In genomic region chr12:76402991-76403885, GRCm38 (mm10) we compare ENCODE assay signal across 8 mouse cellular contexts. TPM values are rescaled to one million over a fixed set of nuclear protein-coding genes. Genes with fewer than 3 reads are reported as not detected.
A peak's percentile ranks its signal among the peaks of the same experiment; 100 is the strongest.
DNase-seq lines count a peak whose midpoint lies in the region; ATAC-seq and TF ChIP-seq lines count a peak whose summit lies in the region.

No protein-coding gene starts in this region.

- peak; percentile 50 to 55; a peak in 3 of 4 replicates for TF ChIP-seq POLR2A in MEL (IDR thresholded peaks at IDR 0.05; ENCODE audit: control insufficient read depth in 1 of 2, insufficient read depth in 1 of 2, low read depth in 1 of 2, low read length in 2 of 2, poor library complexity in 1 of 2)
- no peak; the same call in none of the 2 replicates for TF ChIP-seq POLR2A in embryonic fibroblast, embryonic 13.5 days (IDR thresholded peaks at IDR 0.05; ENCODE audit: low read depth, low read length)

- ATAC-seq in intestine, postnatal 0 days, result peak; percentile 79
- peak; percentile 87 for ATAC-seq in midbrain, embryonic 13.5 days

- no peaks in the 10 kb centered on the region for H3K9me3 ChIP-seq in MEL (replicated peaks; ENCODE audit: insufficient read depth, low read length)
- no peaks in the 10 kb centered on the region for H3K9me3 ChIP-seq in intestine, postnatal 0 days (ENCODE audit: control insufficient read depth)
- H3K9me3 ChIP-seq in midbrain, embryonic 13.5 days, result no peaks in the 10 kb centered on the region

- no peaks in the 10 kb centered on the region for H3K27me3 ChIP-seq in MEL (ENCODE audit: control insufficient read depth in 1 of 2, insufficient read depth in 2 of 2, low read length in 2 of 2)
- peaks cover 26% of the 10 kb centered on the region for H3K27me3 ChIP-seq in intestine, postnatal 0 days (replicated peaks; ENCODE audit: control insufficient read depth, insufficient read depth, low read length)
- peaks cover 52% of the 10 kb centered on the region for H3K27me3 ChIP-seq in midbrain, embryonic 13.5 days

- TF ChIP-seq EP300 in MEL (IDR thresholded peaks at IDR 0.05; ENCODE audit: low read depth in 1 of 2, low read length in 2 of 2), result no peak

- TF ChIP-seq CTCF in MEL (IDR thresholded peaks at IDR 0.05 in 2 of 3, conservative IDR thresholded peaks at IDR 0.05 in 1 of 3; ENCODE audit: control insufficient read depth in 1 of 3, insufficient read depth in 1 of 3, low read depth in 2 of 3, low read length in 3 of 3, poor library complexity in 1 of 3, severe bottlenecking in 1 of 3), result no peak
- no peak for TF ChIP-seq CTCF in embryonic fibroblast, embryonic 13.5 days (IDR thresholded peaks at IDR 0.05; ENCODE audit: borderline replicate concordance, insufficient read depth, low read length)
- TF ChIP-seq CTCF in intestine, postnatal 0 days (IDR thresholded peaks at IDR 0.05; ENCODE audit: low read depth), result no peak

- H3K27ac ChIP-seq in MEL (ENCODE audit: control insufficient read depth, low read depth, low read length), result peak overlapping the region; percentile 67
- peak overlapping the region; percentile 81 for H3K27ac ChIP-seq in embryonic fibroblast, embryonic 13.5 days (ENCODE audit: insufficient read depth, low read length)
- peak overlapping the region; percentile 88 for H3K27ac ChIP-seq in intestine, postnatal 0 days (ENCODE audit: low read depth, low read length)
- H3K27ac ChIP-seq in midbrain, embryonic 13.5 days, result peak overlapping the region; percentile 81

- WGBS in intestine, postnatal 0 days, result 3% methylated on average over 51 of the region's 54 CpGs
- WGBS in midbrain, embryonic 13.5 days, result 0% methylated on average over 54 of the region's 54 CpGs

- H3K79me2 ChIP-seq in MEL (ENCODE audit: control insufficient read depth, insufficient read depth, low read length, poor library complexity), result no peaks in the 10 kb centered on the region; the same call in 1 of the 2 replicates

- DNase-seq in layer of hippocampus, adult 11-12 months (ENCODE audit: low spot score), result peak; percentile 16
- DNase-seq in layer of hippocampus, postnatal 36 days, result no peak
- peak; percentile 93 for DNase-seq in MEL (ENCODE audit: low read depth, low spot score)
- peak; percentile 94 for DNase-seq in yolk sac, embryonic 10.5 days (ENCODE audit: low spot score)
- DNase-seq in left cerebral cortex, adult 8-10 months (ENCODE audit: low spot score in 2 of 2), result no peak

- H3K4me2 ChIP-seq in intestine, postnatal 0 days (replicated peaks; ENCODE audit: low read depth), result peak overlapping the region; percentile 76
- peak overlapping the region; percentile 74 for H3K4me2 ChIP-seq in midbrain, embryonic 13.5 days (replicated peaks)

- H3K4me1 ChIP-seq in MEL (ENCODE audit: control insufficient read depth in 1 of 2, insufficient read depth in 2 of 2, low read length in 2 of 2), result peaks cover 2 to 3% of the 10 kb centered on the region in 2 experiments; a peak in 1 of 4 replicates
- peaks cover 4% of the 10 kb centered on the region for H3K4me1 ChIP-seq in embryonic fibroblast, embryonic 13.5 days (ENCODE audit: control insufficient read depth, insufficient read depth, low read length)
- H3K4me1 ChIP-seq in intestine, postnatal 0 days (replicated peaks; ENCODE audit: control insufficient read depth, insufficient read depth, low read length), result no peaks in the 10 kb centered on the region; the same call in 1 of the 2 replicates
- H3K4me1 ChIP-seq in midbrain, embryonic 13.5 days (replicated peaks), result peaks cover 27% of the 10 kb centered on the region

- no peak for TF ChIP-seq RAD21 in MEL (IDR thresholded peaks at IDR 0.05; ENCODE audit: low read depth, low read length)

- peak overlapping the region; percentile 68 to 91 for H3K4me3 ChIP-seq in MEL (ENCODE audit: control insufficient read depth in 1 of 2, insufficient read depth in 1 of 2, low read depth in 2 of 2, low read length in 2 of 2)
- H3K4me3 ChIP-seq in embryonic fibroblast, embryonic 13.5 days (ENCODE audit: insufficient read depth, low read length), result peak overlapping the region; percentile 52
- peak overlapping the region; percentile 83 for H3K4me3 ChIP-seq in intestine, postnatal 0 days (ENCODE audit: low read depth, low read length)
- peak overlapping the region; percentile 58 for H3K4me3 ChIP-seq in midbrain, embryonic 13.5 days (replicated peaks)

- H3K36me3 ChIP-seq in MEL (ENCODE audit: control insufficient read depth in 1 of 2, insufficient read depth in 2 of 2, low read length in 2 of 2), result peaks cover 0 to 5% of the 10 kb centered on the region in 2 experiments; a peak in 1 of 4 replicates
- no peaks in the 10 kb centered on the region for H3K36me3 ChIP-seq in intestine, postnatal 0 days (ENCODE audit: control insufficient read depth, insufficient read depth)
- H3K36me3 ChIP-seq in midbrain, embryonic 13.5 days, result no peaks in the 10 kb centered on the region

- peak overlapping the region; percentile 70 for H3K9ac ChIP-seq in MEL (ENCODE audit: control insufficient read depth, low read depth, low read length, poor library complexity, severe bottlenecking)
- peak overlapping the region; percentile 45 for H3K9ac ChIP-seq in intestine, postnatal 0 days (ENCODE audit: low read depth, low read length)
- peak overlapping the region; percentile 62 for H3K9ac ChIP-seq in midbrain, embryonic 13.5 days (replicated peaks)

TF ChIP-seq in MEL, 35 proteins besides CTCF, POLR2A, EP300 and RAD21:
- no peak for TF ChIP-seq POLR2AphosphoS2 (IDR thresholded peaks at IDR 0.05; ENCODE audit: low read length)
- no peak for TF ChIP-seq SMC3 (IDR thresholded peaks at IDR 0.05; ENCODE audit: low read depth, low read length)
- peak; percentile 39 for TF ChIP-seq NELFE (IDR thresholded peaks at IDR 0.05; ENCODE audit: low read depth, low read length)
- TF ChIP-seq USF1 (IDR thresholded peaks at IDR 0.05; ENCODE audit: low read depth, low read length), result no peak
- TF ChIP-seq MYB (IDR thresholded peaks at IDR 0.05; ENCODE audit: low read depth, low read length), result no peak
- TF ChIP-seq CHD1 (IDR thresholded peaks at IDR 0.05; ENCODE audit: low read depth, low read length), result no peak
- peak; percentile 39 for TF ChIP-seq SIN3A (IDR thresholded peaks at IDR 0.05; ENCODE audit: low read length)
- no peak for TF ChIP-seq GABPA (IDR thresholded peaks at IDR 0.05; ENCODE audit: low read depth, low read length)
- TF ChIP-seq GATA1 (IDR thresholded peaks at IDR 0.05; ENCODE audit: low read depth, low read length), result no peak
- TF ChIP-seq MXI1 (IDR thresholded peaks at IDR 0.05; ENCODE audit: low read depth, low read length), result no peak
- no peak for TF ChIP-seq CHD2 (IDR thresholded peaks at IDR 0.05; ENCODE audit: low read length)
- no peak for TF ChIP-seq ZKSCAN1 (IDR thresholded peaks at IDR 0.05; ENCODE audit: low read depth, low read length)
- TF ChIP-seq TCF12 (IDR thresholded peaks at IDR 0.05; ENCODE audit: low read depth, low read length), result no peak

RNA-seq across cellular contexts. Expression of gene Hspa2, which starts 0.7 kb away (rescaled TPM):
- total RNA-seq in layer of hippocampus, postnatal 36 days (2021), result 100 to 1,000 TPM; 109 to 116 TPM
- total RNA-seq in MEL (2012; rRNA removed), result 5.3 and 6.6 TPM in 2 replicates
- 1 to 10 TPM in 1 of 2 experiments, not detected in 1; 9.3 TPM for polyA plus RNA-seq in MEL (2012; ENCODE audit: insufficient read depth in 1 of 2, insufficient read length in 2 of 2, low read depth in 1 of 2, low replicate concordance in 2 of 2, missing spikeins in 1 of 2)
- polyA plus RNA-seq in embryonic fibroblast, embryonic 13.5 days (2011; ENCODE audit: insufficient read length, low read depth, missing spikeins), result 8.6 and 13.7 TPM in 2 replicates
- 16.9 and 23.5 TPM in 2 replicates for polyA plus RNA-seq in intestine, postnatal 0 days (2015; fragmentation: Nextera tagmentation; extraction: Ambion mirVana)
- polyA plus RNA-seq in midbrain, embryonic 13.5 days (2015; fragmentation: Nextera tagmentation; extraction: Ambion mirVana), result 5.1 TPM in 2 replicates
- total RNA-seq in left cerebral cortex, adult 8-10 months (2022), result 10 to 100 TPM; 52.3 to 62.4 (median 61.0) TPM

RNA-seq across cellular contexts. Expression of gene Ppp1r36, which starts 14.1 kb away (rescaled TPM):
- total RNA-seq in layer of hippocampus, postnatal 36 days (2021), result 1 to 10 TPM; 1.7 to 1.8 TPM
- total RNA-seq in MEL (2012; rRNA removed), result not detected in 2 replicates
- not detected for polyA plus RNA-seq in MEL (2012; ENCODE audit: insufficient read depth in 1 of 2, insufficient read length in 2 of 2, low read depth in 1 of 2, low replicate concordance in 2 of 2, missing spikeins in 1 of 2)
- polyA plus RNA-seq in embryonic fibroblast, embryonic 13.5 days (2011; ENCODE audit: insufficient read length, low read depth, missing spikeins), result 1.4 and 1.8 TPM in 2 replicates
- 0.90 and 1.1 TPM in 2 replicates for polyA plus RNA-seq in intestine, postnatal 0 days (2015; fragmentation: Nextera tagmentation; extraction: Ambion mirVana)
- 0.46 and 0.53 TPM in 2 replicates for polyA plus RNA-seq in midbrain, embryonic 13.5 days (2015; fragmentation: Nextera tagmentation; extraction: Ambion mirVana)
- 1 to 10 TPM in 3 of 4 experiments, under 1 TPM in 1; 0.74 to 2.7 (median 1.8) TPM for total RNA-seq in left cerebral cortex, adult 8-10 months (2022)

RNA-seq across cellular contexts. Expression of gene Zbtb1, which starts 33.2 kb away (rescaled TPM):
- total RNA-seq in layer of hippocampus, postnatal 36 days (2021), result 1 to 10 TPM; 7.3 to 8.7 TPM
- 6.3 and 7.0 TPM in 2 replicates for total RNA-seq in MEL (2012; rRNA removed)
- 1 to 10 TPM in 1 of 2 experiments, not detected in 1; 5.1 TPM for polyA plus RNA-seq in MEL (2012; ENCODE audit: insufficient read depth in 1 of 2, insufficient read length in 2 of 2, low read depth in 1 of 2, low replicate concordance in 2 of 2, missing spikeins in 1 of 2)
- 13.5 and 15.2 TPM in 2 replicates for polyA plus RNA-seq in embryonic fibroblast, embryonic 13.5 days (2011; ENCODE audit: insufficient read length, low read depth, missing spikeins)
- polyA plus RNA-seq in intestine, postnatal 0 days (2015; fragmentation: Nextera tagmentation; extraction: Ambion mirVana), result 3.3 and 3.4 TPM in 2 replicates
- polyA plus RNA-seq in midbrain, embryonic 13.5 days (2015; fragmentation: Nextera tagmentation; extraction: Ambion mirVana), result 4.1 and 4.7 TPM in 2 replicates
- total RNA-seq in left cerebral cortex, adult 8-10 months (2022), result 1 to 10 TPM; 5.4 to 6.0 (median 5.6) TPM

RNA-seq across cellular contexts. Expression of gene Zbtb25, which starts 33.8 kb away (rescaled TPM):
- total RNA-seq in layer of hippocampus, postnatal 36 days (2021), result 10 to 100 TPM; 15.7 to 22.1 TPM
- total RNA-seq in MEL (2012; rRNA removed), result 5.1 and 5.5 TPM in 2 replicates
- polyA plus RNA-seq in MEL (2012; ENCODE audit: insufficient read depth in 1 of 2, insufficient read length in 2 of 2, low read depth in 1 of 2, low replicate concordance in 2 of 2, missing spikeins in 1 of 2), result 10 to 100 TPM in 1 of 2 experiments, not detected in 1; 12.3 TPM
- polyA plus RNA-seq in embryonic fibroblast, embryonic 13.5 days (2011; ENCODE audit: insufficient read length, low read depth, missing spikeins), result 24.0 and 29.2 TPM in 2 replicates
- 4.3 and 5.2 TPM in 2 replicates for polyA plus RNA-seq in intestine, postnatal 0 days (2015; fragmentation: Nextera tagmentation; extraction: Ambion mirVana)
- 15.9 and 16.5 TPM in 2 replicates for polyA plus RNA-seq in midbrain, embryonic 13.5 days (2015; fragmentation: Nextera tagmentation; extraction: Ambion mirVana)
- 10 to 100 TPM; 19.0 to 22.6 (median 20.8) TPM for total RNA-seq in left cerebral cortex, adult 8-10 months (2022)

Comparison
In these comparisons a context has a peak if more than half of its experiments do, and no peak if none do; other contexts are left out.
1. DNase-seq: peak in layer of hippocampus, adult 11-12 months (single experiment), MEL (single experiment) and yolk sac, embryonic 10.5 days (single experiment); none in layer of hippocampus, postnatal 36 days (0 of 2) and left cerebral cortex, adult 8-10 months (0 of 2).
2. Peak in every context shown above with its lines, with median percentiles within 50 percentile points of each other: H3K27ac ChIP-seq, H3K4me3 ChIP-seq and H3K9ac ChIP-seq.